Mouse (Mus musculus): ENCODE results near the gene Ift88. TPM values are rescaled to one million over a fixed set of nuclear protein-coding genes. Genes with fewer than 3 reads are reported as not detected.

The Ift88 gene
- total RNA-seq, 2 experiments from 2014 or later: 8.6 to 10.3 TPM

DNA sequence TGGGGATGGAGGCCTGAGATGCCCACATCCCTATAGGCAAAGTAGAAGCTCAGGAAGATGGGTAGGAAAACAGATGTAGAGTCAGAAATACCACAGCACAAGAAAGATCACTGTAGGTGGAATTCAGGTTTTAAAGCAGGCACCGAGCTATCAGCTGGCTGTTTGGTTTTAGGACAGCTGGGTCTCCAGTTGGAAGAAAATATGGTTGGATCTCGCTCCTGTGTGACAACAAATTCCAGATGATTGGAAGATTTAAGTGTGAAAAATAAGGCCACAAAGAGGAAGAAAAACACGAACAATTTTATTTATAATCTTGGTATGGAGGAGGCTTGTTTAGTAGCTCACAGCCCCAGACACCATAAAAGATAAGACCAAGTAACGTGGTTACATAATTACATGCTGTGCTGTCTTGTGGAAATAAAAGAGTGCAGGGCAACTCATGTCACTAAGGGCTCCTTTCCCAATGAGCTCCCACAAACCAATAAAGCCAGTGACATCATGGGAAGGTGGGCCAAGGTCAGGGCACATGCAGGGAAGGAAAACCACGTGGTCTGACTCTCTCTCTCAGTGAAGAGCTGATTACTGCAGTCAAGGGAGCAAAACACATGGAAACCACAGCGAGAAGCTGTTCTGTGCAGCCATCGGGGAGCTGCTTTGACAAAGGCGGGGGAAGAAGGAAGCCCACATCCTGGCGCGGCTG, 105.4 kb downstream of the Ift88 start:
- peak; percentile 15 for ATAC-seq (replicated peaks; ENCODE audit: poor library complexity, severe bottlenecking)

DNA sequence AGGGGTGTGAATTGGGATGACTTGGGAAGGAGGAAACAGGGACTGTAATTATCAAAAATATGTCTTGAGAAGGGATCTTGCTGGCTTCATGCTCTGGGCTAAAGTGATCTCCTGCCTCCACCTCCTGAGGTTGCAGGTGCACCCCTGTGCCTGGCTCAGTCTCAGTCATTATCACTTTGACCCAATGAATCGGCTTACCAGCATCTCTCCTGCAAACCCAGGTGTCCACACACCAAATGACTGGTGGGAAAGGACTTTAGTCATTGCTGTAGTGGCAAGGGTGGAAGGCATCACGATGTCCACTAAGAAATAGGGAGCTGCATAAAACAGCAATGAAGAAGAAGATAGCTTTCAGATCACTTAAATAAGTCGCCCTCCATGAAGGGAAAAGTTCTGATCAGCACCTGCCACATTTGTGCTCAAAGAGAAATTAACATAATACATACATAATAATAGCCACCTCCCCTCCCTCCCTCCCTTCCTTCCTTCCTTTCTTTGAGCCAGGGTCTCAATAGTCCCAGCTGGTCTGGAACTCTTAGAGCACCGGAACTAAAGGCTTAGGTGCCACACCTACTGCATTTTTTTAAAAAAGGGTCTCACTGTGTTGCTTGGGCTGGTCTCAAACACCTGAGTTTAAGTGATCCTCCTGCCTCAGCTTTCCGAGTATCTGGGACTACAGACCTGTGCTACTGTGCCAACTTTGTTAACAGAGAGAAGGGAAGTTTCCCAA, 106.1 kb downstream of the Ift88 start:
- ATAC-seq (replicated peaks; ENCODE audit: poor library complexity, severe bottlenecking): no peak

DNA sequence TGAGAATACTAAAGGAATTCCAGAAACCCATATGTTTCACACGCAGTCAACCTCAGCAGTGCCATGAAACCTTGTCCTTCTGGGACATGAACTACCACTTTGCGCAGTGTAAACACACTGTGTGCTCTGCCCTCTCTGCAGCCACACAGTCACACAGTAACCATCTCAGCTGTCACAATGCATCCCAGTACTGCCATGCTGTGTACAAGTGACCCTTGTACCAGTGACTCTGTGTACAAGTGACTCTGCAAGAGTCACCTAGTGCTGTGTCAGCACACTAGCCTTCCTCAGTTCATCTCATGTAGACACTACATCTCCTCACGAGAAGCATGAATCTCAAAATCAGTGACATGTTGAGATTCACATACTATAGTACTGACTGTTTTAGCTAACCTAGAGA, 108.7 kb downstream of the Ift88 start:
- ATAC-seq (replicated peaks; ENCODE audit: poor library complexity, severe bottlenecking): no peak

DNA sequence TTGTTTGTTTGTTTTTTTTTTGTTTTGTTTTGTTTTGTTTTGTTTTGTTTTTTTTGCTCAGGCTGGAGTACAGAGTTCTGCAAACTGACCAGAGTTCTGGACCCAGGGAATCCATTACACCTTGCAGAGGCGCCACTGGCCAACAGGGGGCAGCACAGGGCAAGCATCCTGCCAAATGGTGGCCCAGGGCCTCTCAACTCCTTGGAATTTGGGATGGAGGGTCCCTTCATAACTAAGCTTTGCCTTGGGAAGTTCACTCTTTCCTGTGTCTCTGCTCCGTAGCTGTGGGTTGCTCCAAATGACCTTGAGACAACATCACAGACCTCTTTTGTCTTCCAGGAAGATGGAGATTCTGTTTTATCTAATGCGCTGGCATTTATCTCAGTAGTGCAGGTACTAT, 109.4 kb downstream of the Ift88 start:
- ATAC-seq (replicated peaks; ENCODE audit: poor library complexity, severe bottlenecking): peak; percentile 50

GRCm38 (mm10) chr14:57533841-57534240, 110.0 kb downstream of the Ift88 start:
- ATAC-seq (replicated peaks; ENCODE audit: poor library complexity, severe bottlenecking): no peak

- no peak for ATAC-seq (replicated peaks; ENCODE audit: poor library complexity, severe bottlenecking)
Observed at GRCm38 (mm10) chr14:57534346-57534745, 110.5 kb downstream of the Ift88 start.

DNA sequence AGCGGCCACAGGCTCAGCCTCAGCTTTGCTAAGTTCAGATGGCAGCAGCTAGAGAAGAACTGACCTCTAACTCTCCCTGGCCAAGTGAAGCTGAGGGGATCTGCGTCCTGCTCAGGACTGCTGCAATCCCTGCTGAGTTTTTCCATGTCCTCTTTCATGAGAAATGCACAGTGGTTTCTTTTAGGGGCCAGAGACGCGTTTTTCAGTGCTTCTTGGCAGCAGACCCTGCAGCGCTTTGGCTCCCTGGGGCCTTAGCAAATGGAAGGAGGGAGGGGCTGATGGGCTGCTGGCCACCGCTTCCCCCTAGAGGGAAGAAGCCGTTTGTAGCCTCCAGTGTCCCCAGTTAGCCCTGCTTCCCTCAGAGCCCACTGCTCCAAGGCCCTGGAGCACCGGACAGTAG, 111.1 kb downstream of the Ift88 start:
- ATAC-seq (replicated peaks; ENCODE audit: poor library complexity, severe bottlenecking): no peak

DNA sequence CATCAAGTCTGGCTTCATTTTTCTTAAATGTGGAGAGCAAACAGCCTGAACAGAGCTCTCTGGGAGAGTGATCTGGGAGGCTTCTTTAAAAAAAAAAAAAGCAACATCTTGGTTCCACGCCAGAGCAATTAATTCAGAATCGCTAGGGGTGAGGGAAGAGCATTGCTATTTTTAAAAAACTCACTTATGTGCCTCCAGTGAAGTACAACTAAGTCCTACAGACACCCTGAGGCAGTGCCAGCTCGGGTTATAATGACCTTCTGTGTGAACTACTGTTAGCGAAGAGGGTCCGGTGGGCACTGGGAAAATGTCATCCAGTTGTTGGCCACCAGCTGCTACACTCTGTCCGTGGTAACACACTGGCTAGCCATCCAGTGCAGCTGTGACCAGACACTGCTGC, 111.8 kb downstream of the Ift88 start:
- ATAC-seq (replicated peaks; ENCODE audit: poor library complexity, severe bottlenecking): no peak

GRCm38 (mm10) chr14:57536820-57537219, 113.0 kb downstream of the Ift88 start:
- ATAC-seq (replicated peaks; ENCODE audit: poor library complexity, severe bottlenecking): no peak

GRCm38 (mm10) chr14:57537261-57538015, 113.6 kb downstream of the Ift88 start:
- peak; percentile 88 for ATAC-seq (replicated peaks; ENCODE audit: poor library complexity, severe bottlenecking)

DNA sequence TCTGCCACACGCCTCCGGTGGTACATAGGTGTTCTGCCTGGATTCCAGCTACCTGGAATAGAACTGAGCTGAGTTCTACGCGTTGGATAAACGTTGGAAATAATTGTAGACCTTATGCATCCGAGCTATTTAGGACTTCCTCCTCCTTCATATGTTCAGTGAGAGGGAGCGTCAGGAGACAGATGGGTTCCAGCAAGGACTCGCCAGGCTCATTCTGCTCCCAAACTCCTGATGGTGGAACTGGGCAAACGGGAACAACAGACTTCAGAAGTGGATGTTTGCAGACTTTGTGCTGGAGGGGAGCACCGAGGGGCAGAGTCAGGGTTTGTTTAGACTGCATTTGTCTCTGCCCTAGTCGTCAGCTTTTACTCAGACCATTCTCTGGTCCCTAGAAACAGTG, 116.8 kb downstream of the Ift88 start:
- no peak for ATAC-seq (replicated peaks; ENCODE audit: poor library complexity, severe bottlenecking)

GRCm38 (mm10) chr14:57542231-57542630, 118.4 kb downstream of the Ift88 start:
- 0 out of 2 replicates have a peak, but pooled peaks have one; percentile 23 for ATAC-seq (replicated peaks; ENCODE audit: poor library complexity, severe bottlenecking)

DNA sequence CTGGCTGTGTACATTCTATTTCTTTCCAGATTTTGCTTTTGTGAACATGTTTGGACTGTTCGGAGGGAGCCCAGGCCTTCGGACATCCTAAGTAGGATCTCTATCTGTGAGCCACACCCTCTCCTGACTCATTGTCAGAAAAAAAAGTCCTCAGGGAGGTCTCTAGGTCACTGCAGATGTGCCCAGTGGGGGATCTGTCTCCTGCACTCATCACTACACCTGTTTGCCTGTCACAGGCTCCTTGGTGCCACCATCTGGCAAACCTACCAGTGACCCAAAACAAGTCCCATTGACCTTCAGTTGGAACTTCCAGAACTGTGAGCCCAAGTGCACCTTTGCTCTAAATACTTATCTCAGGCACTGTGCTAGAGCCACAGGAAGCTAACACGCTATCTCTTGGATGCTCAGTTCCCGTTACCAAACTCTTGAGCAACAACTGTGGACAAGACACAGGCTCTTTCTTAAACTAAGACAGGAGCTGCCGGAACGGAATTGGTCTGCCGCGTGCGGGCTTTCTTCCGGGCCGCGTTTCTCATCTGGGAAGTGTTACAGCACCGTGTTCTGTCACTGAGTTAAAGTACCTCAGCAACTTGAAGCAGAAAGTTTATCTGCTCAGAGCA, 119.7 kb downstream of the Ift88 start:
- ATAC-seq (replicated peaks; ENCODE audit: poor library complexity, severe bottlenecking): peak; percentile 79

- no peak for ATAC-seq (replicated peaks; ENCODE audit: poor library complexity, severe bottlenecking)
Observed at GRCm38 (mm10) chr14:57545526-57545925, 121.7 kb downstream of the Ift88 start.

GRCm38 (mm10) chr14:57546131-57546530, 122.3 kb downstream of the Ift88 start:
- ATAC-seq (replicated peaks; ENCODE audit: poor library complexity, severe bottlenecking): no peak

DNA sequence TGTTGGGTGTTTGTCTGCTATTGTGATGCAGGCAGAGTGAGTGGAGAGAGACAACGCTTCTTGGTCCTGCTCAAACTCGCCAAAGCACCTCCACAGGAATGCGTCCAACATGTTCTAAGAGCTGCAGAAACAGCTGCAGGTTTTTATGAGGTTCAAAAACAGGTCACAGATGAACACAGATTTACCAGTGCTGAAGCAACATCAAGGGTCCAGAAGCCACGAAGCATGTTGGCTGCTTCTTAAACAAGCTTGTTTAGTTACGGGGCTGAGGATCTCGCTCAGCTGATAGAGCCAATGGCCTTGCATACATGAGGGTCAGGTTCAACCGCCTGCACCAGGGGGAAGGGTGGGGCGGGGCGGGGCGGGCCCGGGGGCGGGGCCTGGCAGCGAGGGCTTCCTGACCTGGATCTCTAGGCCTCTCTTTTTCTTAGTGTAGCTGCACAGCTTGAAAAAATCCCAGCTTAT, 122.7 kb downstream of the Ift88 start:
- ATAC-seq (replicated peaks; ENCODE audit: poor library complexity, severe bottlenecking): no peak

GRCm38 (mm10) chr14:57547062-57547461, 123.2 kb downstream of the Ift88 start:
- no peak for ATAC-seq (replicated peaks; ENCODE audit: poor library complexity, severe bottlenecking)

DNA sequence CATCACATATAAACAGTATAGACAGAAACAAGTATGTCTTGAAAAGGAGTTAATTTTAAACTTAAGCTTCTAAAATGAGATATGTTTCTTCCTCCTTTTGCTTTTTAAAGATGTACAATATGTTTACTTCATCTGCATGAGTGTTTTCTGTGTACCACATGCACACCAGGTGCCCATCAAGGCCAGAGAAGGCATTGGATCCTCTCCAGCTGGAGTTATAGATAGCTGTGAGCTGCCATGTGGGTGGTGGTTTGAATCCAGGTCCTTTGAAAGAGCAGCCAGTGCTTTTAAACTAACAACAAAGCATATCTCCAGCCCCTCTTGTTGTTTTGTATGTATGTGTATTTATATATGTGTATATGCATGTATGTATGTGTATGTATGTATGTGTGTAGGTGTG, 129.1 kb downstream of the Ift88 start:
- ATAC-seq (replicated peaks; ENCODE audit: poor library complexity, severe bottlenecking): no peak

DNA sequence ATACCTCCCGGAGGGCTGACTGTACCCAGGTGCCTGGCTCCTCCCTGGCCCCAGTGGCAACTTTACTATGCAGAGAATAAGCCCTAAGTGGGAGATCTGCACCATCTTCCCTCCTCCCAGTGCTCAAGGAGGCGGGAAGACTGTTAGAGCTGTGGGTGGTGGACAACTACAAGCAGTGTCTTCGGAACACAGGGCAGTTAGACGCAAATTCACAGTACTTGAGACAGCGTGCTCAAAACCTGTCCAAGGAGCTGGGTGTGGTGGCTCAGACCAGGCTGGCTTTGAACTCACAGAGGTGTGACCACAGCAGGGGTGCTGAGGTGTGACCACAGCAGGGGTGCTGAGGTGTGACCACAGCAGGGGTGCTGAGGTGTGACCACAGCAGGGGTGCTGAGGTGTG, 130.6 kb downstream of the Ift88 start:
- ATAC-seq (replicated peaks; ENCODE audit: poor library complexity, severe bottlenecking): no peak

GRCm38 (mm10) chr14:57555471-57556070, 131.7 kb downstream of the Ift88 start:
- no peak for ATAC-seq (replicated peaks; ENCODE audit: poor library complexity, severe bottlenecking)
